Mouse (Mus musculus) liver, postnatal 0 days (tissue): ENCODE measurements around the gene Fktn. TPM values are rescaled to one million over a fixed set of nuclear protein-coding genes. Genes with fewer than 3 reads are reported as not detected.
A peak's percentile ranks its signal among the peaks of the same experiment; 100 is the strongest.
"Not testable (repeated sequence)": the region's sequence is repeated elsewhere in the genome, so short reads cannot be mapped to it uniquely, and the experiment has no call there.

ENCODE experiments used
- ATAC-seq: fragments of 200-750 bp; cut with Nextera tagmentation; 2 replicates; pipeline ENCODE4 v1.8.0; 2017; ENCODE audit warnings: mild to moderate bottlenecking, moderate library complexity
- DNase-seq: peaks from one replicate; pipeline ENCODE4 v3.0.0-alpha.2; 2016
- H3K27ac ChIP-seq: fragments of 300-500 bp; sonication (generic); 2 replicates; pipeline ENCODE4 v1.5.1; 2014; ENCODE audit warnings: antibody characterized with exemption, moderate library complexity, mild to moderate bottlenecking, low read depth
- H3K27me3 ChIP-seq: fragments of 300-500 bp; sonication (generic); 2 replicates; pipeline ENCODE4 v1.6.1; 2014; ENCODE audit warnings: low read length, control low read depth, mixed read lengths; ENCODE audit not compliant: insufficient read depth
- H3K36me3 ChIP-seq: fragments of 300-500 bp; sonication (generic); replicated peaks from 2 replicates; pipeline ENCODE4 v1.6.1; 2014; ENCODE audit warnings: mild to moderate bottlenecking, control low read depth, low read length, moderate library complexity, mixed read lengths; ENCODE audit not compliant: insufficient read depth
- H3K4me1 ChIP-seq: fragments of 300-500 bp; sonication (generic); 2 replicates; pipeline ENCODE4 v1.6.1; 2014; ENCODE audit warnings: antibody characterized with exemption, mild to moderate bottlenecking, control low read depth; ENCODE audit not compliant: insufficient read depth
- H3K4me2 ChIP-seq: fragments of 300-500 bp; sonication (generic); 2 replicates; pipeline ENCODE4 v1.6.1; 2014; ENCODE audit warnings: low read depth, mild to moderate bottlenecking, low read length, moderate library complexity, mixed read lengths
- H3K4me3 ChIP-seq: fragments of 300-500 bp; sonication (generic); 2 replicates; pipeline ENCODE4 v1.5.1; 2014; ENCODE audit warnings: low read depth, low read length
- H3K9ac ChIP-seq: fragments of 300-500 bp; sonication (generic); replicated peaks from 2 replicates; pipeline ENCODE4 v1.6.1; 2014; ENCODE audit warnings: mild to moderate bottlenecking, moderate library complexity
- H3K9me3 ChIP-seq: fragments of 300-500 bp; sonication (generic); 2 replicates; pipeline ENCODE4 v1.6.1; 2016; ENCODE audit warnings: mild to moderate bottlenecking, control low read depth, low read length, mixed read lengths
- CTCF ChIP-seq: sonication (generic); IDR thresholded peaks from 2 replicates; pipeline ENCODE4 v1.5.1; 2016; ENCODE audit warnings: antibody characterized with exemption, low read depth
- EP300 ChIP-seq: IDR thresholded peaks from 2 replicates; pipeline ENCODE4 v1.6.1; 2016; ENCODE audit warnings: antibody characterized with exemption, low read depth, mild to moderate bottlenecking
- WGBS: fragments of 180-500 bp; shearing (Covaris S2); extraction: QIAGEN DNeasy Blood & Tissue Kit; methylation state at CpG from one replicate; pipeline ENCODE4 v1.1.7; 2014; ENCODE audit not compliant: insufficient replicate concordance; 5-methylcytosine and 5-hydroxymethylcytosine counted together
- polyA plus RNA-seq: library from polyadenylated mRNA; unstranded; fragments of >200 nt; fragmentation: Nextera tagmentation; extraction: Ambion mirVana; gene quantifications from 2 replicates; pipeline ENCODE4 v1.2.1, GENCODE M21; 2015

Gene Fktn
- polyA plus RNA-seq = 2.5 TPM in 2 replicates

- DNase-seq = no peak
- H3K27ac ChIP-seq = peak within 1 kb of the TSS; percentile 76
- H3K9ac ChIP-seq = peak within 1 kb of the TSS; percentile 78
- H3K9me3 ChIP-seq = no peaks in the 10 kb centered on the region
- H3K4me2 ChIP-seq = peak within 1 kb of the TSS; percentile 90
- H3K4me1 ChIP-seq = peaks cover 7% of the 10 kb centered on the region
- WGBS = 5% methylated on average over 7 of the region's 7 CpGs
- no peaks in the 10 kb centered on the region for H3K36me3 ChIP-seq
- TF ChIP-seq CTCF (no peak), EP300 (no peak)
- H3K4me3 ChIP-seq = peak within 1 kb of the TSS; percentile 78
- peak; percentile 66 for ATAC-seq
- H3K27me3 ChIP-seq = no peaks in the 10 kb centered on the region
Observed at GRCm38 (mm10) chr4:53713704-53714050, at the start of gene Fktn. TSS of gene Fktn (plus strand) at chr4:53713998.

- WGBS = 40% methylated on average over 8 of the region's 8 CpGs
- Histone ChIP-seq H3K9ac (no peak overlapping the region), H3K4me2 (no peak overlapping the region), H3K9me3 (no peaks in the 10 kb centered on the region), H3K4me3 (no peak overlapping the region), H3K4me1 (no peaks in the 10 kb centered on the region), H3K27ac (no peak overlapping the region), H3K27me3 (no peaks in the 10 kb centered on the region), H3K36me3 (0 out of 2 replicates have a peak, but pooled peaks cover 1% of the 10 kb centered on the region)
- no peak for TF ChIP-seq CTCF
- no peak for TF ChIP-seq EP300
- ATAC-seq (no peak), DNase-seq (no peak)
Observed at GRCm38 (mm10) chr4:53682092-53682491, 31.7 kb upstream of the Fktn start.

GRCm38 (mm10) chr4:53688965-53689364, 24.8 kb upstream of the Fktn start:
- no peak overlapping the region for H3K4me2 ChIP-seq
- ATAC-seq (no peak), DNase-seq (no peak)
- WGBS = 69% methylated on average over 4 of the region's 4 CpGs
- H3K36me3 ChIP-seq = 0 out of 2 replicates have a peak, but pooled peaks cover 2% of the 10 kb centered on the region
- H3K4me1 ChIP-seq = no peaks in the 10 kb centered on the region
- H3K27ac ChIP-seq = no peak overlapping the region
- H3K4me3 ChIP-seq = no peak overlapping the region
- H3K27me3 ChIP-seq = no peaks in the 10 kb centered on the region
- no peaks in the 10 kb centered on the region for H3K9me3 ChIP-seq
- H3K9ac ChIP-seq = no peak overlapping the region
- TF ChIP-seq EP300 (no peak), CTCF (no peak)

GRCm38 (mm10) chr4:53691418-53691817, 22.4 kb upstream of the Fktn start:
- DNase-seq (no peak), ATAC-seq (no peak)
- TF ChIP-seq EP300 (no peak), CTCF (no peak)
- Histone ChIP-seq H3K4me3 (no peak overlapping the region), H3K4me2 (no peak overlapping the region), H3K27ac (no peak overlapping the region), H3K9ac (no peak overlapping the region), H3K4me1 (no peaks in the 10 kb centered on the region), H3K9me3 (no peaks in the 10 kb centered on the region), H3K36me3 (0 out of 2 replicates have a peak, but pooled peaks cover 2% of the 10 kb centered on the region), H3K27me3 (no peaks in the 10 kb centered on the region)
- WGBS = 70% methylated on average over 1 of the region's 1 CpGs

- not testable (repeated sequence) for DNase-seq, H3K4me2 ChIP-seq, H3K4me3 ChIP-seq, ATAC-seq, H3K27me3 ChIP-seq, H3K36me3 ChIP-seq, H3K27ac ChIP-seq, H3K9me3 ChIP-seq, H3K9ac ChIP-seq, H3K4me1 ChIP-seq
Observed at GRCm38 (mm10) chr4:53709166-53709565, 4.6 kb upstream of the Fktn start.

- no peak for DNase-seq
- Histone ChIP-seq H3K4me3 (no peak overlapping the region), H3K9ac (no peak overlapping the region), H3K9me3 (no peaks in the 10 kb centered on the region), H3K36me3 (no peaks in the 10 kb centered on the region), H3K27ac (no peak overlapping the region), H3K27me3 (no peaks in the 10 kb centered on the region), H3K4me2 (no peak overlapping the region), H3K4me1 (peaks cover 6% of the 10 kb centered on the region)
- TF ChIP-seq EP300 (no peak), CTCF (no peak)
- no peak for ATAC-seq
- 70% methylated on average over 2 of the region's 2 CpGs for WGBS
Observed at GRCm38 (mm10) chr4:53710021-53710420, 3.8 kb upstream of the Fktn start.
